Mouse (Mus musculus) layer of hippocampus, adult 11-12 months (tissue): ENCODE results near the gene Gm49405.
"Not testable (repeated sequence)": the region's sequence is repeated elsewhere in the genome, so short reads cannot be mapped to it uniquely, and the experiment has no call there.

Experiments
- DNase-seq: peaks from one replicate; pipeline ENCODE4 v3.0.0; 2022; ENCODE audit warnings: low spot score

Gene Gm49405

GRCm38 (mm10) chr19:4000119-4000900 is at the start of gene Gm49405, which contains the start of gene Nudt8:
TSS of gene Gm49405 (plus strand) at chr19:4000626.
TSS of gene Nudt8 (plus strand) at chr19:4000580.
- peak; percentile 98 for DNase-seq

DNA sequence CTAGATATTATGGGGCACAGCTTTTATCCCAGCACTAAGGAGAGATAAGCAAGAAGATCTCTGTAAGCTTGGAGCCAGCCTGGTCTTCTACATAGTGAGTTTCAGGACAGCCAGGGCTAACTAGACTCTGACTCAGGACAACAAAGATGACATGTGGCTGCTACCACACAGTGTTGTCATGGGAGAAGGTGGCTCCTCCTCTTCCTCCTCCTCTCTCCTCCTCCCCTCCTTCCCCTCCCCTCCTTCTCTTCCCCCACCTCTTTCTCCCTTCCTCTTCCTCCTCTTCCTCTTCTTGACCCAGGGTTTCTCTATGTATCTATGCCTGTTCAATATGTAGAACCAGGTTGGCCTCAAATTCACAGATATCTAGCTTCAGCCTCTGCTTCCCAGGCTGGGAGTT is 49.0 kb upstream of the Gm49405 start:
- no peak for DNase-seq

DNA sequence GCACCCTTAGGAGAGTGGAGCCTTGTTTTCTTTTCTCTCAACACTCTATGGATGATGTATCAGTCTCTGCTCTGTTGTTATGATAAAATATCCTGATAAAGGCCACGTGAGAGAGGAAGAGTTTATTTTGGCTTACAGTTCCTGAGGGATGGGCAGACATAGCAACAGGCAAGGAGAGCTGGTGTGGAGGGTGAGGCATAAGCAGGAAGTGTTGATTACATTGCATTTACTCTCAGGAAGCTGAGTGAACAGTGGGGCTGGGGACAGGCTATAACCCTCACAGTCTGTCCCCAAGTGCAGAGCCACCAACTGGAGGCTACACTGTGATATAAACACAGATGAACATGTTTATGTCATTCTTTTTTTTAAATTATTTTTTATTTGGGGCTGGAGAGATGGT is 48.3 kb upstream of the Gm49405 start:
- DNase-seq = no peak

- DNase-seq = no peak
Observed at GRCm38 (mm10) chr19:3955033-3955432, 45.4 kb upstream of the Gm49405 start.

GRCm38 (mm10) chr19:3955804-3956203 is 44.6 kb upstream of the Gm49405 start:
- DNase-seq = no peak

GRCm38 (mm10) chr19:3957296-3958036 is 43.0 kb upstream of the Gm49405 start:
- DNase-seq = not testable (repeated sequence)

- DNase-seq = no peak
Observed at GRCm38 (mm10) chr19:3958470-3958869, 42.0 kb upstream of the Gm49405 start, which contains the start of gene Aldh3b3. TSS of gene Aldh3b3 (plus strand) at chr19:3958645.

DNA sequence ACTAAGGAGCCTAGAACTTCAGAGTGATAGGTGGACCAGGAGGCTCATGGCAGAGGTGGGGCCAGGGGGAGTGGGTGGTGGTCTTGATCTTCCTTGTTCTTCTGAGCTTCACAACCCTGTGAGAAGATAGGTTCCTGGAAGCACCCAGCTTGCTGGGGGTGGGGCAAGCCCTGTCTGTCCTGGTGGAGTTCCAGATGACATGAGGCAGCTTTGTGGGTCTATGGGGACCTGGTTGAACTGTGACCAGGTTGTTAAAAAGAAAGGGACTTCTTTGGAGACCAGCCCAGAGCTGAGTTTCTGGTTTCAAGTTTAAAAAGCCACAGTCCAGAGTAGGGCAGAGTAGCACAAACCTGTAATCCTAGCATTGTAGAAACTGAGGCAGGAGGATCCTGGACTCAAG is 41.4 kb upstream of the Gm49405 start:
- DNase-seq = no peak

DNA sequence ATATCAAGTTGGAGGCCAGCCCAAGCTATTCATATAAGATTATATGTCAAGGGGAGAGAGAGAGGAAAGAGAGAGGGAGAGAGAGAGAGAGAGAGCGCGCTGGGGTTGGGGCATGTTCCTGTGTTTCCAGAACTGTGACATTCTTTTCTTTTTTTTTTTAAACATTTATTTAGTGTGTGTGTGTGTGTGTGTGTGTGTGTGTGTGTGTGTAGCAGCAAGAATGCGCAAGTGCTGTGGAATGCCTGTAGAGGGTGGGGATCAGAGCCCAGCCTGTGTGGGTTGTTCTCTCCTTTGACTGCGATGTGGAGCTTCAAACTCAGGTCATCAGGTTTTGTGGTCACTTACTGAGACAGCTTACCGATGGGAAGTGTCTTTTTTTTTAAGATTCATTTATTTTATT is 40.2 kb upstream of the Gm49405 start:
- DNase-seq = no peak

DNA sequence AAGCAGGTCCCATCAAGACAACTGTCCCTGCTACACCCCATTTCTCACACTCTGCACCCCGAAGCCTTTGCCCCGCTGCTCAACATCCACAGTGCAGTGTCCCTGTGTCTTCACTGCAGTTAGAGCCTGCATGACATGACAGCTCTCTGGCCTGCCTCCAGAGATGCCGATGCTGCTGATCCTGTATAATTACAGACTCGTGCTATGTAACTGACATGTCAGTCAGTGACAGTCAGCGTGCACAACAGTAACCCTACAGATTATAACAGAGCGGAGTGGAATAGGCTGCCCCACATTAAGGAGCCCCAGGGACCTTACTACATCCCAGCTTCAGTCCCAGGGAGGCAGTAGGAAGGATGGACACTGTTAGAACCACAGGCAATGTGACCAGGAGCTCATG is 38.6 kb upstream of the Gm49405 start:
- not testable (repeated sequence) for DNase-seq

DNA sequence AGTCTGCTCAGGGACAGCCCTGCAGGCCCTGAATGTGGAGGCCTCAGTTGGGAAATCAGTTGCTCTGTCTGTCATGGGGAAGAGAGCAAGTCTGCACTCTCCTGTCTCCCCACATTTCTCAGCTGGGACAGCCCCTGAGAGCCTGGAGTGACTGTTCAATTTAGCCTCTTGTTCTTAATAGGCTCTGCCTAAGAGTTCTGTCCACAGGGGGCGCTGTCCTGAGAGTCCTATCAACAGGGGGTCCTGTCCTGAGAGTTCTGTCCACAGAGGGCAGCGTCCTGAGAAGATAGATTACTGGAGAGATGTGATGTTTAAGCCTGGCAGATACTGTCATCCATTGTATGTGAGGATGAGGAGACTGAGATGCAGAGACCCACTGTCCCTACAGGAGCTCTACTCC is 38.0 kb upstream of the Gm49405 start:
- no peak for DNase-seq

- DNase-seq = no peak
Observed at GRCm38 (mm10) chr19:3964030-3964429, 36.4 kb upstream of the Gm49405 start.

GRCm38 (mm10) chr19:3966330-3967075 is 33.9 kb upstream of the Gm49405 start:
- no peak for DNase-seq

DNA sequence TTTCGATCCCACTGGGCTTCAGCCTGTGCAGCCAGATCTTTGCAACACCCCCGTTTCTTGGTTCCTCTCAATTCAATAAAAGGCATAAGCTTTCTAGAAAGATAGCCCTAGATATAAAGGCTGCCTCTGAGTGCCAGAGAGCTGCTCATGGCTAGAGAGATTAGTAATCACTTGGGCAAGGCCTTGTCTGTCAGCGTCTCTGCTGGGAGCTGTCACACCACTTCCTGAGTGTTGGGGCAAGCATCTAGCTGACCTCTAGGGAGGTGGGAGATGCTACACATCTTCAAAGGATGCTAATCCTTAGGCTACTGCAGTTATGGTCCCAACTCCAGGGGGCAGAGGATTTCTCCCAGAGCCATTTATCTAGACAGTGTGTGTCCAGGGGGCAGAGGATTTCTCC is 33.2 kb upstream of the Gm49405 start:
- DNase-seq = no peak

- DNase-seq = no peak
Observed at GRCm38 (mm10) chr19:3972229-3972628, 28.2 kb upstream of the Gm49405 start, which contains the start of gene Aldh3b2. TSS of gene Aldh3b2 (plus strand) at chr19:3972328.

DNA sequence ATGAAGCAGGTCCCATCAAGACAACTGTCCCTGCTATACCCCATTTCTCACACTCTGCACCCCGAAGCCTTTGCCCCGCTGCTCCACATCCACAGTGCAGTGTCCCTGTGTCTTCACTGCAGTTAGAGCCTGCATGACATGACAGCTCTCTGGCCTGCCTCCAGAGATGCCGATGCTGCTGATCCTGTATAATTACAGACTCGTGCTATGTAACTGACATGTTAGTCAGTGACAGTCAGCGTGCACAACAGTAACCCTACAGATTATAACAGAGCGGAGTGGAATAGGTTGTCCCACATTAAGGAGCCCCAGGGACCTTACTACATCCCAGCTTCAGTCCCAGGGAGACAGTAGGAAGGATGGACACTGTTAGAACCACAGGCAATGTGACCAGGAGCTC is 25.8 kb upstream of the Gm49405 start:
- DNase-seq = not testable (repeated sequence)

DNA sequence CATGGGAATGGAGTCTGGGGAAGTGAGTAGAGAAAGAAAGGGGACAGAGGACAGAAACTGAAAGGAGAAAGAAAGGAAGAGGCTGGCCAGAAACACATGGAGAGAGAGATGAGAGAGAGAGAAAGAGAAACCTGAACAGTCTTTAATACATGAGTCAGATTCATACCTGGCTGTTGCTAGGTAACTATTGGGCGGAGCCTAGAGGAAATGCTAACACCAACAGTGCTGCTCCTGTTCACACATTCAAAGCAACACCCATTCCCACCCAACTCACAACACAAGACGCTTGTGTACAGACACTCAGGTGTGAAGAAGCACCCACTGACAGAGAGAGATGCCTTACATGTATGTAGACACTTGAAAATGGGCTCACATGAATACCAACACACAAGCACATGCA is 24.6 kb upstream of the Gm49405 start:
- no peak for DNase-seq

DNA sequence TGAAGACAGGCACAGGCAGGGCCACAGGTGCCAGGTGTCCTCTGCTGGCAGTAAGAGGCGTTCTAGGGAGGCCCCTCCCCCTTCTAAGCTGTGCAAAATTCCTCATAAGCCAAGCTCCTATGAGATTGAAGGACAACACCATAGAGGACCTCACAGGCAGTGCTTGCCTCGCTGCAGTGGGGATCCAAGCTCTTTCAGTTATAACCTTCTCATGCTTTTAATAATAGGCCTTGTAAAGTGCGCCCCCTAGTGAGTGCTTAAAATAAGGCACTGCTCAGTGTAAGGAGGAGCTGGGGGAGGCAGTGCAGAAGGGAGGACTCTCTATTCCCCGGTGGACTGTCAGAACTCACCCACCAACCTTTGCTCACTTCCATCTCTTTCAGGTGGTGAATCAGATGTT is 20.1 kb upstream of the Gm49405 start:
- peak; percentile 92 for DNase-seq

DNA sequence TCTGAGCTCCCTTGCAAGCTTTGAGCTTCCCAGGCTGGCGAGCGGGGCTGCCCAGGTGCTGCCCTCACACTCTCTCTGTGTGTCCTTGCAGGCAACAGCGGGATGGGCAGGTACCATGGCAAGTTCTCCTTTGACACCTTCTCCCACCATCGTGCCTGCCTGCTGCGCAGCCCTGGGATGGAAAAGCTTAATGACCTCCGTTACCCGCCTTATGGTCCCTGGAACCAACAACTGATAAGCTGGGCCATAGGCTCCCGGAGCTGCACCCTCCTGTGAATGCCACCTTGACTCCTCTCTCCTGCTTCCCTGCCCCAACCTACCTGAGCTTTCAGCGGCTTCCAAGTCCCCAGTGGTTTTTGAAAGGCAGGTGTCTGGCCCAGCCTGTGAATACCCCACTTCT is 19.5 kb upstream of the Gm49405 start:
- DNase-seq = no peak

DNA sequence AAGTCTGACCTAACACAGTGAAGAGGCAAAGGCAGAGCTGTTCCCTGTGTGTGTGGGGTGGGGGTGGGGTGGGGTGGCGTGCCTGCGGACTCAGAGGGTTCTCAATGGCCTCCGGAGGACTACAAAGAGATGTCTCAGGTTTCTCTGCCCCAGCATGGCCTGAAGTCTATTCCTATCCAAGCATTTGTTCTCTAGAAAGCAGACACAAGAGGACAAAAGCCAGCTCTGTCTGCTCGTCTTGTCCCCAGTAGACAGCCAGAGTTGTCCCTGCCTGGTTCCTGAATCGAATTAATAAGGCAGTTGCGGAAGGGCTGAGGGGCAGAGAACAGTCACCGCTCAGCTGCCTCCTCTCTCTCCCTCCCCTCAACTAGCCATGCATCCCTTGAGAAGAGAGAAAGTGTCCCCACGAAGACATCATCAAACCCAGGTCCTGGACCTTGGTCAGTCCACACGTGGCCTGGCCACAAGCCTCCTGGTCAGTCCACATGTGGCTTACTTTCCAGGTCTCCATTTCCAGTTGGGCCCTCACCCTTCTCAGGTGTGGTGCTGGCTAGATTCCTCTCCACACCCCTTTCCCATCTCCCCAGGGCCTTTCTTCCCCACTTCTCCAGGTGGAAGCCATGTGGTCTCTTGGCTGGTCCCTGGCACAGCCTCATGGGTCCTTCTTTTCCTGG is 16.8 kb upstream of the Gm49405 start:
- DNase-seq = no peak

- DNase-seq = no peak
Observed at GRCm38 (mm10) chr19:3985261-3985681, 15.2 kb upstream of the Gm49405 start.

DNA sequence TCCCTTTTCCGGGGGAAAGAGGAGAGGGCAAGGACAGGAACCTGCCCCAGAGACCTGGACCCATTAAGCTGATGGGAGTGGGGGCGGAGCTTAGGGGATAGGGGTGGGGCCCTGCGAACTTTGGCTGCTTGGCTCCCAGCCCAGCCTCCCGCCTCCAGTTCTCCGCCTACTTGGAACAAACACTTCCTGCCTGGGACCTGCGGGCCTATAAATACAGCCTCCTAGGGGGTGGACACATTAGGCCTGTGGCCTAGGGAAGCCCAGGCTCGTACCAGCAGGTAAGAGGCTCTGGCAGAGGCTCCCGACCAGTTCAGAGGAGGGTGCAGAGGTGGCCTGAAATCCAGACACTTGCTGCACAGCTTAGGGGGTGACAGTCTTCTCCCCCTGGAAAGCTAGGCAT is 14.1 kb upstream of the Gm49405 start, which contains the start of gene Acy3:
TSS of gene Acy3 (plus strand) at position 237 of the 400 bp plus-strand sequence.
- peak; percentile 53 for DNase-seq
